Mouse (Mus musculus): ENCODE results near the gene Tcte2.
A peak's percentile ranks its signal among the peaks of the same experiment; 100 is the strongest.
"Not testable (repeated sequence)": the region's sequence is repeated elsewhere in the genome, so short reads cannot be mapped to it uniquely, and the experiment has no call there.

Tcte2 gene

GRCm38 (mm10) chr17:13683411-13684174, 78.0 kb downstream of the Tcte2 start:
- DNase-seq (ENCODE audit: extremely low read depth, low read depth) = peak; percentile 88

GRCm38 (mm10) chr17:13683027-13683410, 78.6 kb downstream of the Tcte2 start:
- DNase-seq (ENCODE audit: extremely low read depth, low read depth) = no peak

GRCm38 (mm10) chr17:13682378-13683026, 79.1 kb downstream of the Tcte2 start:
- DNase-seq (ENCODE audit: extremely low read depth, low read depth) = no peak

DNA sequence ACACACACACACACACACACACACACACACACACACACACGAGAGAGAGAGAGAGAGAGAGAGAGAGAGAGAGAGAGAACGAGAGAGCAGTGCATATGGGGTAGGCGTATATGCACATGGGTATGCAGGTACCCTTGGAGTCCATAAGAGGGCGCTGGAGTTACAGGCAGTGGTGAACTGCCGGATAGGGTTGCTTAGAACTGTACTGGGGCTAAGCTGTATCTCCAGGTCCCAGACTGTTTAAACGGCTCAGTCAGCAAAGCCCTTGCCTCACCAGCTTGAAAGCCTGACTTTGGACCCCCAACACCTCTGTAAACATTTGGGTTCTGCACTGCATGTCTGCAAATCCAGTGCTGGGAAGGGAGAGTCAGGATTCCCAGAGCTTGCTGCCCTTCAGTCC, 79.9 kb downstream of the Tcte2 start:
- no peak for DNase-seq (ENCODE audit: extremely low read depth, low read depth)

DNA sequence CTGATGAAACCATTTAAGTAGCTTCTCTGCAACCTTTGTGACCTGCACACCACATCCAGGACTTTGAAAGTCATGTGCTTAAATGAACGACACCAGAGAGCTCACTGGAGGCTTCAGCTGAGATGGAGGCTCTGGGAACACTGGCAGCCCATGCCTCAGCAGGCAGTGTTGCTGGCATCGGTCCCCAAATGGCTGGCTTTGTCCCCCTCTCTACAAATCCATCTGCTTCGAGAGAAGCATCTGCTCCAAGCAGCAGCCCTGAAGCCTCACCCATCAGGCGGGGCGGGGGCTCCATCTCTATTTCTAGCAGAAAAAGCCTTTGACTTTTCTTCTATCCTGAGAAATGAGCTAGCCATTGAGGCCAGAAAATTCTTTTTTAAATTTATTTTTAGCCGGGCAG, 80.5 kb downstream of the Tcte2 start:
- DNase-seq (ENCODE audit: extremely low read depth, low read depth) = no peak

DNA sequence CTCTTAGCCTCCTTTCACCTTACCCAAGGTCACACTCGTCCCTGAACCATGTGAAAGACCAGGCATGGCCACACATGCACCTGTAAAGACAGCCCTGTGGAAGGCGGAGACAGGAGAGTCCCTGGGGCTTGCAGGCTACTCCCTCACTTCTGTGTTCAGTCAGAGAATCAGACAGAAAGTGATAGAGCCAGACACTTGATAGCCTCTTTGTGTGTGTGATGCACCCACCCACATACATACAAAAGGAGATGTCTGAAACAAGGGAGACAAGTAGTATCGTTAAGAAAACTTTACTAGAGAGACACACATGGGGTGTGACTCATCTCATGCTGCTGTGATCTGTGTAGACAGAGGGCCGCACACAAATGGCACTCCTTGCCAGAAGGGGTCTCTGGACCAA, 81.3 kb downstream of the Tcte2 start:
- DNase-seq (ENCODE audit: extremely low read depth, low read depth) = no peak

- no peak for DNase-seq (ENCODE audit: extremely low read depth, low read depth)
Observed at GRCm38 (mm10) chr17:13679725-13680124, 81.9 kb downstream of the Tcte2 start.

- no peak for DNase-seq (ENCODE audit: extremely low read depth, low read depth)
Observed at GRCm38 (mm10) chr17:13677225-13678148, 84.1 kb downstream of the Tcte2 start.

- not testable (repeated sequence) for DNase-seq (ENCODE audit: extremely low read depth, low read depth)
Observed at GRCm38 (mm10) chr17:13676099-13676498, 85.5 kb downstream of the Tcte2 start.

- DNase-seq (ENCODE audit: extremely low read depth, low read depth) = no peak
Observed at GRCm38 (mm10) chr17:13675630-13676029, 86.0 kb downstream of the Tcte2 start.

- DNase-seq (ENCODE audit: extremely low read depth, low read depth) = no peak
Observed at GRCm38 (mm10) chr17:13674695-13675306, 86.8 kb downstream of the Tcte2 start.

GRCm38 (mm10) chr17:13671732-13672131, 89.9 kb downstream of the Tcte2 start:
- no peak for DNase-seq (ENCODE audit: extremely low read depth, low read depth)

DNA sequence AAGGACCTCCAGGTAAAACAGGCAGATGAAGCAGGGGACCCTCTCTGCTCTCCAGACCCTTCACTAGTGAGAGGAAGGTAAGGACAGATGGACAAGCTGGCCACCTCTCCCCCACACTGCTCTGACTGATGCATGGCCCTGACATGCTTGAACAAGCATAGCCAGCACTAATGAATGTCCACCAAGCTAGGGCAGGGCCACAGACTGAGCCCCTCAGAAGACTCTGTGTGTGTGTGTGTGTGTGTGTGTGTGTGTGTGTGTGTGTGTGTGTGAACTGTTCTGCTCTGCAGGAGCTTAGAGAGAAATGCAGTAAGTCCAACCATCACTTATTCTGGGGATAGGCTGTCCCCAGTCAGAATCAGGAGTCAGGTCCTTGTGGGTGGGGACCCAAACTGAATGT, 91.4 kb downstream of the Tcte2 start:
- DNase-seq (ENCODE audit: extremely low read depth, low read depth) = no peak

DNA sequence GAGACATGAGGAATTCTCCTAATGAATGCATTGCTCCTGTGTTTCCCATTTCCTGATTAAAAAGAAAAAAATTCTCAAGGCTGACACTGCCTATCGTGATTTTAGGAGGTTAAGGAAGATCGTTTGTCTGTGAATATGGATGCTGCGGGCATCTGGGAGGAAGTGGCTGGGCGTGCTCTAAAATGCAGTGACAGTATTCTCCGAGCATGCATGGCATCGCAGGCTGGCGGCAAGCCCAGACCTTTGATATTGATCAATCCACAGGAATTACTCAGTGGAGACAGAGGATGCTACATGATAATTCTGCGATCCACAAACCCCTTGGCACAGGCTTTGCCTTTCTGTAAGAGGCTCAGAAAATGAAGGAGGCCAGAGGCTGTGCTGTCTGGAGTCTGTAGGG, 92.4 kb downstream of the Tcte2 start:
- no peak for DNase-seq (ENCODE audit: extremely low read depth, low read depth)

GRCm38 (mm10) chr17:13668052-13669015, 93.3 kb downstream of the Tcte2 start:
- no peak for DNase-seq (ENCODE audit: extremely low read depth, low read depth)

DNA sequence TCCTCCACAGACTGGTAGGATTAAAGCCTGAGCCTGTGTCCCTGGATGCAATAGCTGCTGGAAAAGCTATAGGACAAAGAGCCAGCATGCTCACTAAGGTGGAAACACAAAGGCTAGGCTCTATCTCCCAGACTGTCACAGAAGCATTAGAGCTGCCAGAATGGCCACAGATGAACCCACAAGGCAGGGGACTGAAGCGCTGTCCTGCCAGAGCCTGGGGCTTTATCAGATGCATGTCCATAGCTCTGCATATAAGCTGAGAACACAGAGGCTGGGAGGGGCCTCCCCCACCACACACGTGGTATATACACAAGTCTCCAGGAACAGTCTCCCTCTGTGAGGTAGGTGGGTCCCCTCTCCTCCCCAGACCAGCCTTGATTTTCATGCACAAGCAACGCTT, 94.6 kb downstream of the Tcte2 start:
- DNase-seq (ENCODE audit: extremely low read depth, low read depth) = no peak

DNA sequence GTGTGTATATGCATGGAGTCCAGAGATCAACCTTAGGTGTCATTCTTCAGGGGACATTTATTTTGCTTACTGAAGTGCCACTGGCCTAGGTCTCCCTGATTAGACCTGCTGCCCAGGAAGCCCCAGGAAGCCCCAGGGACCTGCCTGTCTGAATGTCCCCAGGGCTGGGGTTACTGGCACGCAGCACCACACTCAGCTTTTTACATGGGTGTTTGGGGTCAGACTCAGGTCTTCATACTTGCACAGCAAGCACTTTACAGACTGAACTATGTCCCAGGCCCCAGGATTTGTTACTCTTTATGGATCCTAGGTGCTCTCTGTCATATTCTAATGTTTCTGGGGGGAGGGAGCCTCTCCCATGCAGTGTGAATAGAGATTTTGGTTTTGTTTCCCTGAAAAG, 95.9 kb downstream of the Tcte2 start:
- DNase-seq (ENCODE audit: extremely low read depth, low read depth) = no peak

DNA sequence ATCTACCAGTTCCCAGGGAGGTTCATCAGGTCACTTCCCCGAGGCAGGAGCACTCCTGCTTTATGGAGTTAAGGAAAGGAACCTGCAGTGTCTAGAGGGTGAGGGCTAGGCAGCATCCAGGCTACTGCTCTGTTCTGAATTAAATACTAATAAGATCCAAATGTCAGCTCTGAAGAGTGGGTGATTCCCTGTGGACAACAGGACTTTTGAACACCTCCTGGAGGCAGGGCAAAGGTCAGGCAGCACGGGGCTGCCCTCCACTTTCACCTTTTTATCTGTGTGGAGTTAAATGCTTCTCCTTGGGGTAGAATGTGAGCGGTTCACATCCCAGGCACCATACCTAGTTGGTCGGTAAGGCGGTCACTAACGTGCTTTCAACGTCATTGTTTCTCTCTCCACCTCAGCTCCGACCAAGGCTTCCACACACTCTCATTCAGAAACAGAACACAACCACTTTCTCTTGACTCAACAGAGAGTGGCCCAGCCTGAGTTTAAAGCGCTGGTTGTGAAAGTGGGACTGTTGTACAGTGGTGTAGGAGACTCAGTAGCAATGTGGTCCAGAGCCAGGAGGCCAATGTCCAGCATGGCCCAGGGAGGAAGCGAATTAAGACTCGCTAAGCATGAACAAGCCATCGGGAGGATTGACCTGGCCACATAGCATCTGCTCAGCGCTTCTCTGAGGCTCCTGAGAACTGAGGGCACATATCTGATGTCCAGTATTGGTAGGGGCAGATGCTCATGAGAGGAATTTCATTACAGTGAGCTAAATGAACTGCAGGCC, 98.0 kb downstream of the Tcte2 start:
- DNase-seq (ENCODE audit: extremely low read depth, low read depth) = no peak

Measured in MEL-GATA-1-ER (cell line).